ENCODE assay signal across 9 mouse cellular contexts in the genomic region with DNA sequence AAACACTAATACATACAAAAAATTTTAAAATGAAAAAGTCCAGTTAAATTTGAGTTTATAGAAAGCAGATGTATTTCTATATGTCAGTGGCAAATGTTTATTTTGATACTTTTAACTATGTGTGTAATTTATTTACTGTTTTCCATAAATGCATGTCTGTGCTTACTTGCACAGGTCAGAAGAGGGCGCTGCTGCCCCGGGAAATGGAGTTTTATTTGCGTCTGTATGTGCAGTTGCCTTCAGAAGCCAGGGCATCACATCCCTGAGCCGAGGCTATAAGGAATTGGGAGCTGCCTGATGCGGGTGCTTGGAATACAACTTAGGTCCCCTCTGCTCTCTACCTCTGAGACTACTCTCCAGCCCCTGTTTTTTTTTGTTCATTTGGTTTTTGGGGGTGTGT. TPM values are rescaled to one million over a fixed set of nuclear protein-coding genes. Genes with fewer than 3 reads are reported as not detected.
A peak's percentile ranks its signal among the peaks of the same experiment; 100 is the strongest.
DNase-seq lines count a peak whose midpoint lies in the region; ATAC-seq lines count a peak whose summit lies in the region.
"Had no signal": no experiment of that assay in that cellular context is flagged by ENCODE, and none has a peak within 500 bp of the region (broad histone marks: within the 10 kb centered on the region; RNA-seq: fewer than 3 reads in every experiment).

No protein-coding gene starts in this region.

- no peak overlapping the region for H3K9ac ChIP-seq in forebrain, embryonic 14.5 days (ENCODE audit: low read length)
- H3K9ac ChIP-seq in midbrain, embryonic 11.5 days (ENCODE audit: low read length), result no peak overlapping the region

- 5% methylated on average over 5 of the region's 5 CpGs for WGBS in forebrain, embryonic 14.5 days
- WGBS in midbrain, embryonic 11.5 days, result 9% methylated on average over 5 of the region's 5 CpGs

- no peaks in the 10 kb centered on the region for H3K36me3 ChIP-seq in forebrain, embryonic 14.5 days (ENCODE audit: control insufficient read depth, insufficient read depth, low read length)
- H3K36me3 ChIP-seq in midbrain, embryonic 11.5 days (ENCODE audit: control insufficient read depth, insufficient read depth, low read length), result no peaks in the 10 kb centered on the region
- no peaks in the 10 kb centered on the region for H3K36me3 ChIP-seq in splenic B cell, adult 2 months (ENCODE audit: control insufficient read depth, insufficient read depth, low read length, poor library complexity, severe bottlenecking)

- H3K9me3 ChIP-seq in forebrain, embryonic 14.5 days (replicated peaks; ENCODE audit: control insufficient read depth, low read length), result no peaks in the 10 kb centered on the region
- no peaks in the 10 kb centered on the region for H3K9me3 ChIP-seq in midbrain, embryonic 11.5 days (ENCODE audit: control insufficient read depth, low read length)

- H3K27ac ChIP-seq in forebrain, embryonic 14.5 days (ENCODE audit: low read depth, low read length), result no peak overlapping the region
- H3K27ac ChIP-seq in midbrain, embryonic 11.5 days (ENCODE audit: low read depth, low read length), result no peak overlapping the region

- H3K4me2 ChIP-seq in forebrain, embryonic 14.5 days (ENCODE audit: low read length), result no peak overlapping the region
- H3K4me2 ChIP-seq in midbrain, embryonic 11.5 days, result no peak overlapping the region

- DNase-seq in heart, adult 8-10 months (ENCODE audit: low spot score), result peak; percentile 53
- DNase-seq in heart, adult 11 months, result no peak
- DNase-seq in brain, adult 2 months (ENCODE audit: low read depth, low spot score), result peak; percentile 95
- DNase-seq in forebrain, embryonic 14.5 days (ENCODE audit: low spot score), result peak; percentile 90
- DNase-seq in layer of hippocampus, postnatal 25 days (ENCODE audit: extremely low spot score in 1 of 2, low spot score in 1 of 2), result peak; percentile 61 to 77
- peak; percentile 97 for DNase-seq in midbrain, embryonic 11.5 days (ENCODE audit: low spot score, missing footprints)
- peak; percentile 78 for DNase-seq in splenic B cell, adult 2 months (ENCODE audit: low read depth, low spot score)

- ATAC-seq in CD4-positive, CD25-positive, alpha-beta regulatory T cell, adult 4 months, result peak; percentile 66
- ATAC-seq in forebrain, embryonic 14.5 days, result no peak
- ATAC-seq in midbrain, embryonic 11.5 days (ENCODE audit: low FRiP score), result no peak

- H3K4me3 ChIP-seq in forebrain, embryonic 14.5 days (ENCODE audit: low read depth, low read length), result no peak overlapping the region
- H3K4me3 ChIP-seq in midbrain, embryonic 11.5 days (ENCODE audit: low read depth, low read length), result no peak overlapping the region

- H3K27me3 ChIP-seq in forebrain, embryonic 14.5 days (replicated peaks; ENCODE audit: control insufficient read depth, insufficient read depth, low read length), result peaks cover 9% of the 10 kb centered on the region; the same call in 1 of the 2 replicates
- peaks cover 30% of the 10 kb centered on the region for H3K27me3 ChIP-seq in midbrain, embryonic 11.5 days (ENCODE audit: control insufficient read depth, insufficient read depth, low read length)
- H3K27me3 ChIP-seq in splenic B cell, adult 2 months (ENCODE audit: control insufficient read depth, insufficient read depth, low read length, poor library complexity, severe bottlenecking), result no peaks in the 10 kb centered on the region

- H3K4me1 ChIP-seq in forebrain, embryonic 14.5 days (ENCODE audit: control insufficient read depth, insufficient read depth, low read length), result peaks cover 24% of the 10 kb centered on the region
- peaks cover 22% of the 10 kb centered on the region for H3K4me1 ChIP-seq in midbrain, embryonic 11.5 days (ENCODE audit: control insufficient read depth, insufficient read depth, low read length)

RNA-seq across cellular contexts. Expression of a gene that starts 3.6 kb away (rescaled TPM):
- under 1 TPM in 3 of 4 experiments, not detected in 1; 0.25 to 0.50 (median 0.30) TPM for total RNA-seq in heart, adult 8-10 months (2022)
- polyA plus RNA-seq in CD4-positive, CD25-positive, alpha-beta regulatory T cell, adult 4 months (2017; shearing (Covaris generic)), result not detected
- polyA plus RNA-seq in forebrain, embryonic 14.5 days (2014; fragmentation: Nextera tagmentation; extraction: Ambion mirVana), result 114 and 141 TPM in 2 replicates
- total RNA-seq in layer of hippocampus, postnatal 25 days (2021), result 100 to 1,000 TPM; 235 to 258 TPM
- 7.6 and 8.8 TPM in 2 replicates for polyA plus RNA-seq in midbrain, embryonic 11.5 days (2014; fragmentation: Nextera tagmentation; extraction: Ambion mirVana)

RNA-seq across cellular contexts. Expression of a gene that starts 14.5 kb away (rescaled TPM):
- total RNA-seq in heart, adult 8-10 months (2022), result not detected
- not detected for polyA plus RNA-seq in CD4-positive, CD25-positive, alpha-beta regulatory T cell, adult 4 months (2017; shearing (Covaris generic))
- polyA plus RNA-seq in forebrain, embryonic 14.5 days (2014; fragmentation: Nextera tagmentation; extraction: Ambion mirVana), result not detected in 2 replicates
- total RNA-seq in layer of hippocampus, postnatal 25 days (2021), result not detected
- polyA plus RNA-seq in midbrain, embryonic 11.5 days (2014; fragmentation: Nextera tagmentation; extraction: Ambion mirVana), result not detected in 2 replicates
- polyA plus RNA-seq: lung, embryonic 16.5 days had no signal

RNA-seq across cellular contexts. Expression of a gene that starts 23.5 kb away (rescaled TPM):
- total RNA-seq in heart, adult 8-10 months (2022), result 10 to 100 TPM; 65.8 to 83.2 (median 76.9) TPM
- 1 to 10 TPM; 6.0 to 7.6 TPM for polyA plus RNA-seq in CD4-positive, CD25-positive, alpha-beta regulatory T cell, adult 4 months (2017; shearing (Covaris generic))
- 19.7 and 23.9 TPM in 2 replicates for polyA plus RNA-seq in forebrain, embryonic 14.5 days (2014; fragmentation: Nextera tagmentation; extraction: Ambion mirVana)
- total RNA-seq in layer of hippocampus, postnatal 25 days (2021), result 10 to 100 TPM; 38.3 to 47.5 TPM
- 13.5 and 13.8 TPM in 2 replicates for polyA plus RNA-seq in midbrain, embryonic 11.5 days (2014; fragmentation: Nextera tagmentation; extraction: Ambion mirVana)

RNA-seq across cellular contexts. Expression of a gene that starts 29.8 kb away (rescaled TPM):
- total RNA-seq in heart, adult 8-10 months (2022), result not detected
- polyA plus RNA-seq in CD4-positive, CD25-positive, alpha-beta regulatory T cell, adult 4 months (2017; shearing (Covaris generic)), result under 1 TPM in 1 of 2 experiments, not detected in 1; 0.20 TPM
- 0.93 and 1.2 TPM in 2 replicates for polyA plus RNA-seq in forebrain, embryonic 14.5 days (2014; fragmentation: Nextera tagmentation; extraction: Ambion mirVana)
- under 1 TPM; 0.12 to 0.14 TPM for total RNA-seq in layer of hippocampus, postnatal 25 days (2021)
- 6.1 and 8.0 TPM in 2 replicates for polyA plus RNA-seq in midbrain, embryonic 11.5 days (2014; fragmentation: Nextera tagmentation; extraction: Ambion mirVana)
- polyA plus RNA-seq: lung, embryonic 16.5 days had no signal

RNA-seq across cellular contexts. Expression of a gene that starts 36.9 kb away (rescaled TPM):
- 1 to 10 TPM; 2.2 to 4.0 (median 2.6) TPM for total RNA-seq in heart, adult 8-10 months (2022)
- polyA plus RNA-seq in CD4-positive, CD25-positive, alpha-beta regulatory T cell, adult 4 months (2017; shearing (Covaris generic)), result 1 to 10 TPM; 2.4 to 3.7 TPM
- polyA plus RNA-seq in forebrain, embryonic 14.5 days (2014; fragmentation: Nextera tagmentation; extraction: Ambion mirVana), result 7.2 and 8.8 TPM in 2 replicates
- 1 to 10 TPM; 4.0 to 4.7 TPM for total RNA-seq in layer of hippocampus, postnatal 25 days (2021)
- polyA plus RNA-seq in midbrain, embryonic 11.5 days (2014; fragmentation: Nextera tagmentation; extraction: Ambion mirVana), result 12.1 and 14.7 TPM in 2 replicates

Comparison
In these comparisons a context has a peak if more than half of its experiments do, and no peak if none do; other contexts are left out.
1. RNA of a gene that starts 3.6 kb away (polyA plus RNA-seq): 114 to 141 TPM in forebrain, embryonic 14.5 days; 7.6 to 8.8 TPM in midbrain, embryonic 11.5 days and not detected in CD4-positive, CD25-positive, alpha-beta regulatory T cell, adult 4 months; every median in the first group is over 10 times any median in the second.